Mouse (Mus musculus): ENCODE measurements at regions not wholly inside any gene's neighbourhood (a gene's known extent, or its start where the extent isn't known, plus 50 kb on each side); places are given as distances from the start of the nearest gene placed in this dataset.
A peak's percentile ranks its signal among the peaks of the same experiment; 100 is the strongest.
"Not testable (repeated sequence)": the region's sequence is repeated elsewhere in the genome, so short reads cannot be mapped to it uniquely, and the experiment has no call there.

- DNase-seq: no peak
Observed at GRCm38 (mm10) chrX:12296264-12297053, 136.3 kb upstream of the Bcor start.

GRCm38 (mm10) chrX:12298609-12299008 is 138.5 kb upstream of the Bcor start:
- no peak for DNase-seq

GRCm38 (mm10) chrX:12299236-12299635 is 139.1 kb upstream of the Bcor start:
- DNase-seq: no peak

- no peak for DNase-seq
Observed at GRCm38 (mm10) chrX:12304678-12305077, 144.5 kb upstream of the Bcor start.

GRCm38 (mm10) chrX:12306940-12307339 is 146.8 kb upstream of the Bcor start:
- no peak for DNase-seq

GRCm38 (mm10) chrX:12312534-12312933 is 152.4 kb upstream of the Bcor start:
- DNase-seq: no peak

- DNase-seq: no peak
Observed at GRCm38 (mm10) chrX:12315658-12316057, 155.5 kb upstream of the Bcor start.

- DNase-seq: not testable (repeated sequence)
Observed at GRCm38 (mm10) chrX:12317488-12317887, 157.3 kb upstream of the Bcor start.

- DNase-seq: peak; percentile 2 to 9
Observed at GRCm38 (mm10) chrX:12318848-12319651, 158.9 kb upstream of the Bcor start.

- no peak for DNase-seq
Observed at GRCm38 (mm10) chrX:12322453-12322852, 162.3 kb upstream of the Bcor start.

GRCm38 (mm10) chrX:12323268-12323667 is 163.1 kb upstream of the Bcor start:
- DNase-seq: no peak

- DNase-seq: no peak
Observed at GRCm38 (mm10) chrX:12323812-12324211, 163.7 kb upstream of the Bcor start.

GRCm38 (mm10) chrX:12327464-12327863 is 167.3 kb upstream of the Bcor start:
- no peak for DNase-seq

- DNase-seq: no peak
Observed at GRCm38 (mm10) chrX:12340561-12340960, 180.4 kb upstream of the Bcor start.

GRCm38 (mm10) chrX:12341356-12341965 is 181.3 kb upstream of the Bcor start:
- no peak for DNase-seq

GRCm38 (mm10) chrX:12344805-12345555 is 184.8 kb upstream of the Bcor start:
- no peak for DNase-seq

GRCm38 (mm10) chrX:12346856-12347255 is 186.7 kb upstream of the Bcor start:
- no peak for DNase-seq

GRCm38 (mm10) chrX:12348117-12348516 is 188.0 kb upstream of the Bcor start:
- peak; percentile 12 for DNase-seq

- no peak for DNase-seq
Observed at GRCm38 (mm10) chrX:12354875-12355274, 194.7 kb upstream of the Bcor start.

GRCm38 (mm10) chrX:12358026-12358425 is 197.9 kb upstream of the Bcor start:
- no peak for DNase-seq

- no peak for DNase-seq
Observed at GRCm38 (mm10) chrX:12365582-12366323, 205.6 kb upstream of the Bcor start.

GRCm38 (mm10) chrX:12366801-12367200 is 206.6 kb upstream of the Bcor start:
- DNase-seq: no peak

All from thymus, postnatal 36 days (tissue).